Mouse (Mus musculus) spleen, adult 2 months (tissue): Measurements from ENCODE around the gene Crim1.

Experiments
- CTCF ChIP-seq: fragments of 200-500 bp; IDR thresholded peaks from 2 replicates; pipeline ENCODE4 v1.5.1; 2011; ENCODE audit warnings: mild to moderate bottlenecking, inconsistent platforms; ENCODE audit not compliant: insufficient read depth, insufficient read length, insufficient replicate concordance; ENCODE audit errors: extremely low read depth
- POLR2A ChIP-seq: fragments of 200-500 bp; IDR thresholded peaks from 2 replicates; pipeline ENCODE4 v1.6.1; 2011; ENCODE audit warnings: low read depth, low read length, inconsistent platforms

DNA sequence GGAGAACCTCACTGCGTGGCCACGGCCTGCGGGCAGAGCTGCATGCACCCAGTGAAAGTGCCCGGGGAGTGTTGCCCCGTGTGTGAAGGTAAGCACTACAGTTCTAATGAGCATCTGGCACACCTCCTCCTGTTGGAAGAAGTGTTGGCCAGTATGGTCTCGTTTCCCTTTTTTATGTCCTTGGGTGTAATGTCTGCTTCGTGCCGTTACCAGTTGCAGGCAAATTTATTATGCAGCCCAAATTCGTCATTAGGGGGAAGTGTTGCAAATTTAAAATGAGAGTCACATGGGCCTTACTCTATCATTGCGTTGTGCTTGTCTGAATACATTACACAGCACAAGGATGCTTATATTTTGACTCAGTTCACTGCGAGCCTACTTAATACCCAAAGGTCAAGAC is 115.6 kb downstream of the Crim1 start:
- TF ChIP-seq CTCF = no peak
- no peak for TF ChIP-seq POLR2A
